Mouse (Mus musculus): ENCODE measurements around the gene Ubr1.

- TF ChIP-seq POLR2A (IDR thresholded peaks at IDR 0.05; ENCODE audit: borderline replicate concordance, extremely low read depth, low read depth, low read length) (no peak), CTCF (IDR thresholded peaks at IDR 0.05; ENCODE audit: insufficient read depth, low read length) (no peak)
These were observed 112.4 kb downstream of the Ubr1 start for GRCm38 (mm10) chr2:120858131-120858530.
